Mouse (Mus musculus) spleen, postnatal 14 days (tissue): Measurements from ENCODE around the gene Wnt5b.

Experiments used
- DNase-seq, 2 experiments: peaks; one replicate each; pipeline ENCODE4 v3.0.0; 2021 to 2022; ENCODE audit warnings: low spot score in 2 of 2

Wnt5b gene

DNA sequence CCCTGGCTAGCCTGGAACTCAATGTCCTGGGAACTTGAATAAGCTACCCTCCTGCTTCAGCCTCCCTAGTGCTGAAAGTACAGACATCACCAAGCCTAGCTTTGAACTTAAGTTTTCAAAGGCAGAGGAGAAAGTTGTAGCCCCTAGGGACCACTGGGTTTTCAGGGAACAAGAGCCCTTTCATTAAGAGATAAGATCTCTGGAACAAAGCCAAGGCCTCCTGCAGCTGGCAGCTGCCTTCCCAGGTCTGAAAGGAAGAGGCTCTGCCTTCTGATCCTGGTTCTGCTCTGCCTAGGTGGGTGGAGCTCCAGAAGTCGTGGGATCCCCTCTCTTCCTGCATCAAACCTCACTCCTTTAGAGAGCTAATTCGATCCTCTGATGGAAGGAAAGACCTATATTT lies 58.7 kb downstream of the Wnt5b start:
- DNase-seq = no peak

DNA sequence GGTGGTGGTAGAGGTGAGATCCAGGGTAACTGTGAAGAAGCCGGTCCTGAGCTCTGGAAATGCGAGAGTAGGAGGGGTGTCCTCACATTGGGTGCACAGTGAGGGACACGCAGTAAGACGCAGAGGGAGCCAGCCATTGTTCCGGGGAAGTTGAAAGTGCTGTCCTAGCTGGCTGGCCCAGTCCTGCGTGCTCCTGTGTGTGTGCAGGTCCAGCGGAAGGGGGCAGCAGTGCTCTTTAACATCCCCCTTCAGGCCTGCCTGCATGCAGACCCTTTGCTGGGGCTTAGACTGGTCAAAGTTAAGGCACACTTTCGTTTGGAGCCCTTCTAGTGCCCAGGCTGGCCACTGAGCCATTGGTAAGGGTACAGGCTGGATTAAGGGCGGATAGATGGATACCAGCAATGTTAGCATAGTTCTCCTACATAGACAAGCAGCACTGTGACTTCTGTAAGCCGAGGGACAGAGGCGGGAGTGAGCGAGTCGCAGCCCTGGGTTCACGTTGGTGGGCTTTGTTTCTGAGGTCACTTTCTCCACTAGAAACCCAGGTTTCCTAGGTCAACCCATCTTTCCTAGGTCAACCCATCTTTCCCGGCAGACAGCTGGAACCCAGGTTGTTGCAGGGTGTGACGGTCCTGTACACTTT lies 61.1 kb downstream of the Wnt5b start:
- no peak for DNase-seq

- peak in 1 of 2 experiments; percentile 13 for DNase-seq
Measured at GRCm38 (mm10) chr6:119481741-119482390, 62.3 kb downstream of the Wnt5b start.

DNA sequence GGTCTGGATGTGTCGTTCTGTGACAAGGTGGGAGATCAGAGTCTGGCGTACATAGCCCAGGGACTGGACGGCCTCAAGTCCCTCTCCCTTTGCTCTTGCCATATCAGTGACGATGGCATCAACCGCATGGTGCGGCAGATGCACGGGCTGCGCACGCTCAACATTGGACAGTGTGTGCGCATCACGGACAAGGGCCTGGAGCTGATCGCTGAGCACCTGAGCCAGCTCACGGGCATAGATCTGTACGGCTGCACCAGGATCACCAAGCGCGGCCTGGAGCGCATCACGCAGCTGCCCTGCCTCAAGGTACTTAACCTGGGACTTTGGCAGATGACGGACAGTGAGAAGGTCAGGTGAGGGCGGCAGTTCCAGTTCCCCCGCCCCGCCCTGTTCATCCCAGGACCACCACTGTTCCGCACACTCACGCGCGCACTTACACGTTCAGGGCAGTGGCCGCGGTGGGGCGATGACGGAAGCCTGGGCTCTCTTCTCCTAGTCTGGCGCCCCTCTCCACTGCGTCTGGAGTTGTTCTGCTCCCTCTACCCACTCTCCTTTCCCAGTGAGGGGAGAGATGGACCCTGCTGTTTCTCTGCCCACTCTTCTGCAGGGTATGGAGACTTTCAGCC lies 63.3 kb downstream of the Wnt5b start:
- DNase-seq = peak in 1 of 2 experiments; percentile 10

DNA sequence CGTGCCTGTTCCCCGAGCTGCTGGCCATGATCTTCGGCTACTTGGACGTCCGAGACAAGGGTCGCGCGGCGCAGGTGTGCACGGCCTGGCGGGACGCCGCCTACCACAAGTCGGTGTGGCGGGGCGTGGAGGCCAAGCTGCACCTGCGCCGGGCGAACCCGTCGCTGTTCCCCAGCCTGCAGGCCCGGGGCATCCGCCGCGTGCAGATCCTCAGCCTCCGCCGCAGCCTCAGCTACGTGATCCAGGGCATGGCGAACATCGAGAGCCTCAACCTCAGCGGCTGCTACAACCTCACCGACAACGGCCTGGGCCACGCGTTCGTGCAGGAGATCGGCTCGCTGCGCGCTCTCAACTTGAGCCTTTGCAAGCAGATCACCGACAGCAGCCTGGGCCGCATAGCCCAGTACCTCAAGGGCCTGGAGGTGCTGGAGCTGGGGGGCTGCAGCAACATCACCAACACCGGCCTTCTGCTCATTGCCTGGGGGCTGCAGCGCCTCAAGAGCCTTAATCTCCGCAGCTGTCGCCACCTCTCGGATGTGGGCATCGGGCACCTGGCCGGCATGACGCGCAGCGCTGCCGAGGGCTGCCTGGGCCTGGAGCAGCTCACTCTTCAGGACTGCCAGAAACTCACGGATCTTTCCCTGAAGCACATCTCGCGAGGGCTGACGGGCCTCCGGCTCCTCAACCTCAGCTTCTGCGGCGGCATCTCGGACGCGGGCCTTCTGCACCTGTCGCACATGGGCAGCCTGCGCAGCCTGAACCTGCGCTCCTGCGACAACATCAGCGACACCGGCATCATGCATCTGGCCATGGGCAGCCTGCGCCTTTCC lies 64.1 kb downstream of the Wnt5b start:
- peak; percentile 39 to 56 for DNase-seq

DNA sequence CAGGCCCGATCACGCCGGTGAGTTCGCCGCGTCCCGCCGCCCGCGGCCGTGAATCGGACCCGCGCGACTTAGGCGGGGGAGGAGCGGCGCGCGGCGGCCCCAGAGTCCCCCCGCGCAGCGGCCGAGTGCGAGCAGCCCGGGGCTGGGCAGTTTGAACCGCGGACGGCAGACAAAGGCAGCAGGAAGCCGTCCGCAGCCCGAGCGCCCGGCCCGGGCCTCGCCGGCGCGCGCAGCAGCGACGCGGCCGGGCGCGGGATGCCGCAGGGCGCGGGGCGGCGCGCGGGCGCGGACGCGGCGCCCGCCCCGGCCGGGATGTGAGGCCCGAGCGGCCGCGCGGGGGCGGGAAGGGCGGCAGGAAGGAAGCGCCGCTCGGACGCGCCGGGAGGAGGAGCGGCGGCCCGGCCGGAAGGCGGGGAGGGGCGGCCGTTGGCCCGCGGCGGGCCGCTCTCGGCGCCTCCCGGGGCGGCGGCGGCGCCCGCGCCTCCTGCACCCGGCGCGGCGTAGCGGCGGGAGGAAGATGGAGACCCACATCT lies 64.7 kb downstream of the Wnt5b start, which contains the start of gene Fbxl14:
TSS of gene Fbxl14 (plus strand) at position 326 of the 533 bp plus-strand sequence.
- no peak for DNase-seq

DNA sequence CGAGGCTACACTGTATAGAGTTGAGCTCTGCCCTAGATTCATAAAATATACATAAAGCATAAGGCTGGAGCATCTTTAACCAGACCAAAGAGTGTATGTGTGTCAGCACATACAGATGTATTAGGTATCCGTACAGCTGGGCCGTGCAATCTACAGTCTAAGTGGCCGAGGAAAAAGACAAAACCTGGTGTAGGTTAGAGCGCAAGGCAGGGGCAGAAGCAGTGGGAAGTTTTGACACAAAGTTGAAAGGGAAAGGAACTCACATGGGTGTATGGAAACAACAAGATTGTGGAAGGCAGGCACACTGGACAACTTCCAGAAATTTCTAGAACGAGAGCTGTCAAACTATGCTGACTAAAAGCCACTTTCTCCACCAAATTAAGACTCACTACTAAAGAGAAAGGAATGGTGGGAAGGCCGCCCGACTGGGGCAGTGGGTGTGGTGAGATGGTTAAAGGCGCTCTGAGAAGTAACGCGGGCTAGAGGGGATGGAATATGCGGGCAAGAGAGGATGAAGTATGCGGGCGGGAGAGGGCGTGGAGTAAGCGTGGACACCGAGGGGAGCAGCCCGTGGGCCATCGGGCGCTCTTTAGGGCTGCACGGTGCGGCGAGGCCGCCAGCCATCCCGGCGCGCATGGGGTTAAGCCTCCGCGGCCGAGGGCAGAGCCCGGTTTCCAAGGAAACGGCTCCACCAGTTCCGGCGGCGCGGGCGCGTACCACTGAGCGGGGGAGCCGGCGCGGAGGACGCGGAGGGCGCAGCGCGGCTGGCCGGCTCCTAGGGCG lies 65.4 kb downstream of the Wnt5b start:
- peak; percentile 64 to 78 for DNase-seq

GRCm38 (mm10) chr6:119477686-119478310 lies 66.3 kb downstream of the Wnt5b start:
- no peak for DNase-seq

DNA sequence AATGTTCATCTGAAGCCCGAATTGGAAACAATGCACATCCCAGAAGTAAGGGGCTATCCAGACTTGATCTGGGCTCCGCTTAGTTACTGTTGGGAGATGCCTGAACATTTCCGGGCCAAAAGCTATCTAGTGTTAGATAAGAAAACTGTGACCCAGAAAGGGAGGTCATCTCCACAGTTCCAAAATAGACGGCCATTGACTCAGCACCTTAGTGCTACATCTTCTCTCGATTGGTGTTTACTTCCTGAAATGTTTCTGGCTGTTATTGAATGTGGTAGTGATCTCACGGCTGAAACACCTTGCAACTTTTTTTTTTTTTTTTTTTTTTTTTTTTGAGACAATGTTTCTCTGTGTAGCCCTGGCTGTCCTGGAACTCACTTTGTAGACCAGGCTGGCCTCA lies 68.2 kb downstream of the Wnt5b start:
- no peak for DNase-seq

DNA sequence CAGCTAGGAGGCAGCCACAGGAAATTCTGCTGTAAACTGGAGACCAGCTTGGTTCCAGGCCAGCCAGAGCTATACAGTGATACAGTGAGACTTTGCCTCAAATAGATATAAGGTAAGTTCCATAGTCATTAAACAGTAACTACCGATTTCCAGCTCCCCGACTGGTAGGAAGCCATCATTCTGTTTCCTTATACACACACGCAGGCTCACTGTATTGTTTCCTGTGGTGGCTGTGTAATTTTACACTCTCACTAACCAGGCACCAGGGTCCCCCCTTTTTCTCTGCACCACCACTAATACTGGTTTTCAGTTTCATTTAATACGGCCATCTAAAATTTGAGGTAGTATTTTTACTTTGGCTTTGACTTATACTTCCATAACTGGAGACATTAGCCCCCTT lies 70.2 kb downstream of the Wnt5b start:
- no peak for DNase-seq

- no peak for DNase-seq
Measured at GRCm38 (mm10) chr6:119473446-119473845, 70.7 kb downstream of the Wnt5b start.

DNA sequence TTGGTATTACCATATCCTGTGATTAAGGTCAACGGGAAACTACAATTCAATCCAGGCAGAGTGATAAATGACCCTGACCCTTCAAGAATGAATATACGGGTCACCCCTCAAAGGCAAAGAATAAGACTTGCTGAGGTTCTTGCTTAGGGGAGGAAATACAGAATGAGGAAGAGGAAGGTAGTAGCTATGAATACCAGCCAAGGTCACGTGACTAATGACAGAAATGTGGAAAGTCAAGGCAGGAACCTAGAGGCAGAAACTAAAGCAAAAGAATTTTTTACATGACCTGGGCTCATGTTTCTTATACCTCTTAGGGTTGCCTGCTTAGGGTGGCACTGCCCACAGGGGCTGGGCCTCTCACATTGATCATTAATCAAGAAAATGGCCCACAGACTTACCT lies 71.4 kb downstream of the Wnt5b start:
- DNase-seq = no peak

- DNase-seq = peak in 1 of 2 experiments; percentile 47
Measured at GRCm38 (mm10) chr6:119472135-119472534, 72.0 kb downstream of the Wnt5b start.

GRCm38 (mm10) chr6:119470777-119471176 lies 73.4 kb downstream of the Wnt5b start:
- DNase-seq = no peak

GRCm38 (mm10) chr6:119467785-119468059 lies 76.4 kb downstream of the Wnt5b start:
- DNase-seq = no peak

DNA sequence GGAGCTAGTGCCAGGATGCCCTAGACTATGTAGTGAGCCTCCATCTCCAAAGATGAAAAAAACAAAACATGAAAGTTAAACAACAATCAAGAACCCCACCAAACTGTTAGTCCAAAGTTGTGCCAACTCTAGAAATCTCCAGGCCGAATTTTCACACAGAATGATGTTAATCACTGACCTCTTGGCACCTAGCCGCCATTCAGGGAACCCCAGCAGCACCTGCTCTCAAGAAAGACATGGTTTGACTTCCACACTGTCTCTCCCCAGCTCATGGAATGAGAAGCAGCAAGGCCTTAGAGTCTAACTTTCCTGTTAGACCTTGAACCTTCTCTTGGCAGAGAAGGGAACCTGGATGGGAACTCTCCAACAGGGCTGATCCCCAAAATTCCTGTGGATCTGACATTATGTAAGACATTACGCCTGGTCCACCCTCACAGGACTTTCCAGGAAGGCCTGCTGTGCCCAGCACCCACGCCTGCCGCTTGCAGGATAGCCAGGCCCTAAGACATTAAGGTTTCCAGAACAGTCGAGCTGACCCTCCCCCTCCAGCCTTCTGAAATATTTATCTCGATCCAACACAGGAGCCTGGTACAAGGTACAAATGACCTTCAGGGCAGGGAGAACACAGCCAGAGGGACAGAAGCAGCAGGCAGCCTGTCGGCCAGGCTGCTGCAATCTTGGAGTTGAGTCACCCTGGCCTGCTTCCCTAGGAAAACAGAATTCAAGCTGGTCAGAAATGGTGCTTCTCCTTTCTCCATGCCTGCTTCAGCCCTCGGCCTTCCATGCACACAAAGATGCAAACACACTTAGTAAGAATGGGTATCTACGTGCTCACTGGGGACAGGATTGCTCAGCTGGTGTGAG lies 77.0 kb downstream of the Wnt5b start:
- no peak for DNase-seq

GRCm38 (mm10) chr6:119466161-119466560 lies 78.0 kb downstream of the Wnt5b start:
- DNase-seq = no peak

GRCm38 (mm10) chr6:119460391-119460790 lies 83.8 kb downstream of the Wnt5b start:
- no peak for DNase-seq

DNA sequence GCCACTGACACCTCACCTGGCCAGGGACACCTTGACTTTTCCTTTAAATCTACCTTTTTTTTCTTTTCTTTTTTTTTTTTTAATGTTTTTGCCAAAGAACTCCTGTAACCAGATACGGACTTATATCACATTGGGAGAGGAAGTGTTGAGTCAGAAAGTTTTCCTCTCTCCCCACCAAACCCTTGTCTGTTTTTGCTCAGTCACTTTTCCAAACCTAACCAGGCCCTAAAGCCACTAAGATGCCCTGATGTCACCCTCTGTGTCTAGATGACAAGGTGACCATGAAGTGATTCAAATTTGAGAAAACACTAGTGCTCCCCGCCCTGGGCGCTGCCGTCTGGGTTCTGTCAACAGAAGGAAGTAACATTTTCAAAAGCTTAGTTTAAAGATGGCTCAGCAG lies 85.1 kb downstream of the Wnt5b start:
- DNase-seq = no peak

GRCm38 (mm10) chr6:119458166-119458565 lies 86.0 kb downstream of the Wnt5b start:
- no peak for DNase-seq
